Mouse (Mus musculus) olfactory bulb, adult 2 months (tissue): Measurements from ENCODE around the gene Ddx11. TPM values are rescaled to one million over a fixed set of nuclear protein-coding genes. Genes with fewer than 3 reads are reported as not detected.
"Not testable (repeated sequence)": the region's sequence is repeated elsewhere in the genome, so short reads cannot be mapped to it uniquely, and the experiment has no call there.

Experiments used
- H3K27ac ChIP-seq: fragments of 200-500 bp; 2 replicates; pipeline ENCODE4 v1.5.1; 2012; ENCODE audit warnings: low read depth, low read length; ENCODE audit not compliant: insufficient read depth
- H3K4me1 ChIP-seq: fragments of 200-500 bp; 2 replicates; pipeline ENCODE4 v1.6.1; 2012; ENCODE audit warnings: low read length; ENCODE audit not compliant: control insufficient read depth, insufficient read depth
- H3K4me3 ChIP-seq: fragments of 200-500 bp; 2 replicates; pipeline ENCODE4 v1.5.1; 2012; ENCODE audit warnings: mild to moderate bottlenecking, low read depth, low read length, moderate library complexity; ENCODE audit not compliant: insufficient read depth
- CTCF ChIP-seq: fragments of 200-500 bp; IDR thresholded peaks from 2 replicates; pipeline ENCODE4 v1.5.1; 2012; ENCODE audit warnings: low read depth, mild to moderate bottlenecking, low read length, moderate library complexity; ENCODE audit not compliant: insufficient read depth
- POLR2A ChIP-seq: fragments of 200-500 bp; IDR thresholded peaks from 2 replicates; pipeline ENCODE4 v1.6.1; 2012; ENCODE audit warnings: mild to moderate bottlenecking, low read depth, low read length, moderate library complexity; ENCODE audit not compliant: insufficient read depth
- WGBS: fragments of 180-500 bp; shearing (Covaris S2); methylation state at CpG from one replicate; pipeline ENCODE4 v1.1.7; 2018; 5-methylcytosine and 5-hydroxymethylcytosine counted together
- polyA plus RNA-seq: library from polyadenylated mRNA; stranded (reverse); fragments of >200 nt; gene quantifications from 2 replicates; pipeline ENCODE4 v1.2.4, GENCODE M21; 2012; ENCODE audit warnings: low replicate concordance; ENCODE audit not compliant: missing spikeins, insufficient read depth, insufficient read length

Ddx11 gene
- polyA plus RNA-seq, 1 experiment: not detected

DNA sequence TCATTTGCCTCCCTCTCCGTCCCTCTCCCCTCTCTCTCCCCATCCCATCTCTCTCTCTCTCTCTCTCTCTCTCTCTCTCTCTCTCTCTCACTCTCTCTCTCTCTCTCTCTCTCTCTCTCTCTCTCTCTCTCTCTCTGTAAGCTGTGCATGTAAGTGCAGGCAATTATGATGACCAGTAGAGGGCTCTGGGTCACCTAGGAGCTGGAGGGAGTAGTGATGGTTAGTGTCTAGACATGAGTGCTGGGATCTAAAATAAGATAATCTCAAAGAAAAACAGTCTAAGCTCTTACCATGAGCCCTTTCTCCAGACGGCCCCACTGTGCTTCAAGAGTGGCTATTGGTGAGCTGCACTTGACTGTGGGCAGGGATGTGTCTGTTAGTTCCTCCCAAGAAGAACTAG lies 31.6 kb downstream of the Ddx11 start:
- Histone ChIP-seq H3K4me1 (no peaks in the 10 kb centered on the region), H3K27ac (no peak overlapping the region), H3K4me3 (no peak overlapping the region)
- TF ChIP-seq POLR2A (no peak), CTCF (no peak)
- WGBS: 65% methylated on average over 2 of the region's 2 CpGs

DNA sequence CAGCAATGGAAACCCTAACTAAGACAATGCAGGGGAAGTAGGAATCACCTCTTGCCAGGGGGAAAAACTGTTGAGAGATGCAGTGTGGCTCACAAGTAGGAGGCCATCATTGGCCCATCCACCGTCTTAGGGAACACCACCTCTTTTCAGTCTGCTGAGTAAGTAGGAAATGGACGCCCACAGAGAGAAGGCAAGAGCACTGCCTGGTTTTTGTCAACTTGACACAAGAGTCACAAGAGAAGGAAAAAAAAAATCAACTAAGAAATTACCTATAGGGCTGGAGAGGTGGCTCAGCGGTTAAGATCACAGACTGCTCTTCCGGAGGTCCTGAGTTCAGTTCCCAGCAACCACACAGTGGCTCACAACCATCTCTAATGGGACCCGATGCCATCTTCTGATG lies 35.0 kb downstream of the Ddx11 start:
- no peak overlapping the region for H3K4me3 ChIP-seq
- no peaks in the 10 kb centered on the region for H3K4me1 ChIP-seq
- no peak overlapping the region for H3K27ac ChIP-seq
- 94% methylated on average over 5 of the region's 5 CpGs for WGBS
- TF ChIP-seq CTCF: no peak
- no peak for TF ChIP-seq POLR2A

DNA sequence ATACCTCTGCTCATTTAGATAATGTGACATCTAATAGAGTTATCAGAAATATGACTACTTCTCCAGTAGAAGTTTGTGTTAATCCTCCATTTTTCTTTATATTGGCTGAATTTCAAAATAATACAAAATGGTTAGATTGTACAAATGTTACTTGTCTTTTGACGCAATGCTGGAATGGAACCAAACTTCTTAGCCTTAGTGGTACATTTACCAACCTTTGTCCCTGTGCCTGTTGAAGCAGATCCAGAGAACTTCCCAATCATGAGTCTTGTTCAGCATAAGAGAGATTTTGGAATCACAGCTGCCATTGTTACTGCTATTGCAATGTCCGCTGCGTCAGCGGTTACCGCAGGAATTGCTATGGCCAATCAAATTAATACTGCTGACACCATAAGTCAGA lies 43.8 kb downstream of the Ddx11 start:
- H3K27ac ChIP-seq, H3K4me1 ChIP-seq, H3K4me3 ChIP-seq: not testable (repeated sequence)
- WGBS: 98% methylated on average over 5 of the region's 5 CpGs

DNA sequence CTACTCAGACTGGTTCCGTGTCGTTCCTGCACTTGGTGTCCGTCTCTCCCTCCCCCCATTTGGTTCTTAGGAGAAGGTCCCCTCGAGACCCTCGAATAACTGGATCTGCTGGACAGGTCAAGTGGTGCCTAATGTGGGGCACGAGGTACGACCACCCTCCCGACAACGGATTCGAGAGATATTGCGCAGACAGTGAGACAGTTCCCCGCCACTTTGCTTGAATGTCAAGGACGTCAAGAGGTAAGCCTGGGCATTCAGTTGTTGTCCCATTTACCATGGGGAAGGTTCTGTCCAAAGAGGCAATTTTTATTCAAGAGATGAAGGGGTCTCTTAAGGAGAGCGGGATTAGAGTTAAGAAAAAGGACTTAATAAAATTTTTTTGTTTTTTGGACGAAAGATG lies 47.7 kb downstream of the Ddx11 start:
- not testable (repeated sequence) for H3K4me3 ChIP-seq, H3K4me1 ChIP-seq, H3K27ac ChIP-seq
- WGBS: 94% methylated on average over 15 of the region's 15 CpGs

DNA sequence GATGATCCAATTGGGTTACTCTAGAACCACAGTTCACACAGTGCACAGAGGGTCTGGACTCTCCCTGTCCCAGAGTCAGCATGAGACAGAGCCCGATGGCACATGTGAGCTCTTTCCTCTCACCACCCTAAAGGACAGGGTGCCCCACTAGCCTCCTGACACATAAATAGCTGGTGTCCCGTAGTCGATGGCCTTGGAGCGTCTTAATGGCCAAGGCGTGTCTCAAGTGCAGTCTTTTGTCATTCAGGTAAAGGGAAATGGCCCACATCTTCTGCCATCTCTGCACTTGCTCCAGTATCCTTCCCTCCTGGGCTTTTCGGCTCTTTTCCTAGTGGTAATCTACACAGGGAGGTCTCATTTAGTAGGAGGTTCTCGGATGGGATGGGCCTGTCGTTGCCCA lies 67.3 kb downstream of the Ddx11 start:
- WGBS: 91% methylated on average over 8 of the region's 8 CpGs
- H3K4me1 ChIP-seq: no peaks in the 10 kb centered on the region
- H3K4me3 ChIP-seq: no peak overlapping the region
- H3K27ac ChIP-seq: no peak overlapping the region
- no peak for TF ChIP-seq CTCF
- no peak for TF ChIP-seq POLR2A

DNA sequence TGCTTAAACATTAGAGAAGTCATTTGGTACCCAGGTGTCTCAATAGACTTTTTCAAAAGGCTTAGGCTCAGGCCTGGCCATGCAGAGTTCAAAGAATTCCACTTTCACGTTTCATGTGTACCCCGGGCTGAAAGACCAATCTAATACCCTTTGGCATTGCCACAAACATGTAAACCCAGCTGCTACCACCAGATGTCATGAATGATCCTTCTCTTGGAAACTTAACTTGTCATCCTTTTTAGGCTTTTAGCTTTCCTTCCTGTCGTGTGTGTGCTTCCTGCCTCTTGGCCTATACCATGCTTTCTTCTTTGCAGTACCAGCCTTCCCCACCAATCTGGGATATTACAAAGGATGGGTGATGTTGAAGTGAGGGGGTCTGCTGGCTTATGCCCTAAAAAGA lies 73.7 kb downstream of the Ddx11 start:
- 47% methylated on average over 3 of the region's 3 CpGs for WGBS
- no peaks in the 10 kb centered on the region for H3K4me1 ChIP-seq
- no peak overlapping the region for H3K4me3 ChIP-seq
- H3K27ac ChIP-seq: no peak overlapping the region
- TF ChIP-seq CTCF (no peak), POLR2A (no peak)

Other genes starting within 250 kb of the Ddx11 start
- gene Ralbp1, start 237.7 kb upstream of the Ddx11 start, polyA plus RNA-seq: not detected in 2 replicates
- not detected in 2 replicates for gene Twsg1, start 172.3 kb upstream of the Ddx11 start, polyA plus RNA-seq
- gene Ankrd12, start 46.4 kb upstream of the Ddx11 start, polyA plus RNA-seq: 70.3 TPM in 1 of 2 replicates, not detected in the other
- not detected in 2 replicates for gene Ndufv2, start 22.0 kb upstream of the Ddx11 start, polyA plus RNA-seq
- gene Washc1, start 12.0 kb upstream of the Ddx11 start, polyA plus RNA-seq: not detected in 2 replicates